Mouse (Mus musculus) liver, embryonic 15.5 days (tissue): Measurements from ENCODE around the gene Hdgf. TPM values are rescaled to one million over a fixed set of nuclear protein-coding genes. Genes with fewer than 3 reads are reported as not detected.

Experiments
- ATAC-seq: fragments of 200-750 bp; cut with Nextera tagmentation; 2 replicates; pipeline ENCODE4 v1.8.0; 2017; ENCODE audit warnings: moderate number of reproducible peaks, mild to moderate bottlenecking, moderate library complexity; ENCODE audit not compliant: insufficient read depth
- H3K27ac ChIP-seq: fragments of 300-500 bp; sonication (generic); replicated peaks from 2 replicates; pipeline ENCODE4 v1.5.1; 2015; ENCODE audit warnings: mild to moderate bottlenecking, inconsistent platforms
- H3K27me3 ChIP-seq: fragments of 300-500 bp; sonication (generic); 2 replicates; pipeline ENCODE4 v1.6.1; 2015; ENCODE audit warnings: mild to moderate bottlenecking, inconsistent platforms
- H3K36me3 ChIP-seq: fragments of 300-500 bp; sonication (generic); replicated peaks from 2 replicates; pipeline ENCODE4 v1.6.1; 2015; ENCODE audit warnings: moderate library complexity, mild to moderate bottlenecking, inconsistent platforms
- H3K4me1 ChIP-seq: fragments of 300-500 bp; sonication (generic); replicated peaks from 2 replicates; pipeline ENCODE4 v1.6.1; 2015; ENCODE audit warnings: inconsistent platforms
- H3K4me2 ChIP-seq: fragments of 300-500 bp; sonication (generic); 2 replicates; pipeline ENCODE4 v1.6.1; 2015; ENCODE audit warnings: moderate library complexity, mild to moderate bottlenecking, inconsistent platforms
- H3K4me3 ChIP-seq: fragments of 300-500 bp; sonication (generic); replicated peaks from 2 replicates; pipeline ENCODE4 v1.5.1; 2015; ENCODE audit warnings: mild to moderate bottlenecking, inconsistent platforms
- H3K9ac ChIP-seq: fragments of 300-500 bp; sonication (generic); 2 replicates; pipeline ENCODE4 v1.6.1; 2015; ENCODE audit warnings: moderate library complexity, mild to moderate bottlenecking, inconsistent platforms
- H3K9me3 ChIP-seq: fragments of 300-500 bp; sonication (generic); replicated peaks from 2 replicates; pipeline ENCODE4 v1.6.1; 2016; ENCODE audit warnings: inconsistent platforms
- WGBS: fragments of 180-500 bp; shearing (Covaris S2); methylation state at CpG from one replicate; pipeline ENCODE4 v1.1.7; 2015; ENCODE audit warnings: mixed read lengths; ENCODE audit not compliant: insufficient replicate concordance; 5-methylcytosine and 5-hydroxymethylcytosine counted together
- polyA plus RNA-seq: library from polyadenylated mRNA; unstranded; fragments of >200 nt; fragmentation: Nextera tagmentation; extraction: Ambion mirVana; gene quantifications from 2 replicates; pipeline ENCODE4 v1.2.1, GENCODE M21; 2015

Hdgf gene
- polyA plus RNA-seq, 1 experiment from 2014 or later = 213 TPM

DNA sequence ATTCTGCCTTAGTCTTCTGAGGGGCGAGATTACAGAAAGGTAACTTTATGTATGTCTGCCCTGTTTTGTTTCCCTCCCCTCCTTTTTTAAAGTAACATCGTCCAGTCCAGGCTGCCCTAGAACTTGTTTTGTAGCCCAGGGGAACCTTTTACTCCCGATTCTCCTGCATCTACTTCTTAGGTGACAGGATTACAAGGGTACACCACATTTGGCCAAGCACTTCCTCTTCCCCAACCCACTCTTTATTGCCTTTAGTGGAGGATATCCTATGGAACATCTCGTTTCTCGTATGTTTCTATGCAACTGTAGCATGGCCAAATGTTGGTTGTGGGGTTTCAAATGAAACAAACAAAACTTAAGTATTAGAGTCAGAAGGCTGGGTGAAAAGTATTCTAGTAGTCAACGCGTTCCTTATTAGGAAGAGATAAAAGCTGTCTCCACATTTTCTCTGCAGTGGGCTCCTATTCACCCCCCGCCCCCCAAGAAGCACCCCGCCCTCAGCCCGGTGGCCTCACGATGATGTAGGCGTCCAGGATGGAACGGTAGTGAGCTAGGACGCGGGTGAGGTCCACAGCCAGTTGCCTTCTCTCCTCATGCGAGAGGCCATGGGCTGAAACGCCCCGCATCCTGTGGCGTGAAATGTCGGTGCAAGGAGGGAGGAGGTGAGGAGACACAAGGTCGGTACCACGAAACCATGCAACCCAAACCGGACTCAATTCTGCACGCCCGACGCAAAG lies 23.4 kb downstream of the Hdgf start:
- ATAC-seq = peak; percentile 47
- WGBS = 3% methylated on average over 26 of the region's 26 CpGs
- Histone ChIP-seq H3K4me2 (peak overlapping the region; percentile 87), H3K4me3 (peak overlapping the region; percentile 86), H3K27me3 (no peaks in the 10 kb centered on the region), H3K4me1 (peaks cover 41% of the 10 kb centered on the region), H3K9me3 (no peaks in the 10 kb centered on the region), H3K36me3 (peaks cover 63% of the 10 kb centered on the region), H3K9ac (peak overlapping the region; percentile 79), H3K27ac (peak overlapping the region; percentile 89)

DNA sequence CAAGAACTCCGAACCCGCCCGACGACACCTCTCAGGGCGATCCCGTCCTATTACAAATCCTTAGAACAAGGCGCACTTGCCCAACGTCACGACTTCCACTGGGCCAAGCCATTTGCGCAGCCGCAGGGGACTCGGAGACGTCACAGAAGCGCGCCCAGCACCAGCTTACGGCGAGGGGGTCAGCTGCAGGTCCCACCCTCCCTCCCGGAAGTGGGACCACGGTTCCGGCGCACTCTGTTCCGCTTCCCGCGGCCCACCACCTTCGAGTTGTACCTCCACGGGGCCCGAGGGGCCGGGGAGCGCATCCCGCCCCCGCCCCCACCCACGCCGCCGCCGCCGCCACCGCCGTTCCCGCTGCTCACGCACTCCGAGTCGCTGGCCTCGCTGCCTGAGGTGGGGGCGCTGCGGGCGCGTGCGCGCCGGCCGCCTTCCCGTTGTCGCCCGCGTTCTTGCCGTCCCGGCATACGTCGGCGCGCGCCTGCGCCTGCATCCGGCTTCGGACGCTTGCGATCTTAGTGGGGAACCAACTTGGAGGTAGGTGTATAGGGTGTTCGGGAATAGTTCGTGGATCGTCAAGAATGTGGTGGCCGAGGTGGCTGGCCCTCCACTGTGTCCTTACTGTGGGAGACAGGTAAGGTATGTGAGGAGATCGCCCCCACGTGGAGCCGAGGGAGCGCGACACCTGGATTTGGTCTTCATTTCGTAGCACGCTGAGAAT lies 24.1 kb downstream of the Hdgf start, which contains the start of the genes Isg20l2 and Rrnad1:
TSS of gene Isg20l2 (plus strand) at position 237 of the 718 bp plus-strand sequence.
TSS of gene Rrnad1 (minus strand) at position 640 of the 718 bp plus-strand sequence.
- Histone ChIP-seq H3K27ac (peak within 1 kb of the TSS; percentile 89), H3K9me3 (no peaks in the 10 kb centered on the region), H3K4me2 (peak within 1 kb of the TSS; percentile 87), H3K9ac (peak within 1 kb of the TSS; percentile 79), H3K4me3 (peak within 1 kb of the TSS; percentile 86), H3K27me3 (no peaks in the 10 kb centered on the region), H3K4me1 (peaks cover 48% of the 10 kb centered on the region), H3K36me3 (peaks cover 63% of the 10 kb centered on the region)
- ATAC-seq = peak; percentile 92
- under 1% methylated on average over 78 of the region's 78 CpGs for WGBS

DNA sequence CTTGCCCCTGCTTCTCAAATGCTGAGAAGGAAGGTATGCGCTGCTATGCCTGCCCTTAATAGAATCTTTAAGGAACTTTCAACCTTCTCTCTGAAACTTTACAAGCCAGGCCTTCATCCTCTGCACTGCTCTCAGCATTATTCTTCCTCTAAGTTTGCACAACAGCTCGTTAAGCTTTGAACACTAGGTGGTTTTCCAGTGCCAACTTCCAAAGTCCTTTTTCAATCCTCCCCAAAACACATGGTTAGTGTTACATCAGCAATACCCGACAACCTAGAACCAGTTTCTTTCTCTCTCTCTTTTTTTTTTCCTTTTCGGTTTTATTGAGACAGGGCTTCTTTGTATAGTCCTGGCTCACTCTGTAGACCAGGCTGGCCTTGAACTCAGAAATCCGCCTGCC lies 27.9 kb downstream of the Hdgf start:
- Histone ChIP-seq H3K4me1 (peaks cover 49% of the 10 kb centered on the region), H3K9ac (no peak overlapping the region), H3K9me3 (no peaks in the 10 kb centered on the region), H3K4me3 (no peak overlapping the region), H3K4me2 (no peak overlapping the region), H3K36me3 (peaks cover 71% of the 10 kb centered on the region), H3K27ac (no peak overlapping the region), H3K27me3 (no peaks in the 10 kb centered on the region)
- ATAC-seq = no peak
- WGBS = 71% methylated on average over 5 of the region's 5 CpGs

- no peak for ATAC-seq
- Histone ChIP-seq H3K4me3 (no peak overlapping the region), H3K4me2 (no peak overlapping the region), H3K27ac (no peak overlapping the region), H3K36me3 (peaks cover 76% of the 10 kb centered on the region), H3K9ac (no peak overlapping the region), H3K4me1 (peaks cover 44% of the 10 kb centered on the region), H3K9me3 (no peaks in the 10 kb centered on the region), H3K27me3 (no peaks in the 10 kb centered on the region)
- WGBS = 75% methylated on average over 4 of the region's 4 CpGs
Measured at GRCm38 (mm10) chr3:87934501-87934900, 28.4 kb downstream of the Hdgf start.

GRCm38 (mm10) chr3:87935201-87935600 lies 29.1 kb downstream of the Hdgf start:
- WGBS = 70% methylated on average over 4 of the region's 4 CpGs
- Histone ChIP-seq H3K4me1 (peaks cover 43% of the 10 kb centered on the region), H3K27ac (no peak overlapping the region), H3K4me3 (no peak overlapping the region), H3K9ac (no peak overlapping the region), H3K4me2 (no peak overlapping the region), H3K27me3 (no peaks in the 10 kb centered on the region), H3K36me3 (peaks cover 83% of the 10 kb centered on the region), H3K9me3 (no peaks in the 10 kb centered on the region)
- ATAC-seq = no peak

- Histone ChIP-seq H3K27ac (no peak overlapping the region), H3K9me3 (no peaks in the 10 kb centered on the region), H3K9ac (no peak overlapping the region), H3K4me2 (no peak overlapping the region), H3K27me3 (no peaks in the 10 kb centered on the region), H3K36me3 (peaks cover 88% of the 10 kb centered on the region), H3K4me3 (no peak overlapping the region), H3K4me1 (peaks cover 42% of the 10 kb centered on the region)
- WGBS = 95% methylated on average over 2 of the region's 2 CpGs
- ATAC-seq = no peak
Measured at GRCm38 (mm10) chr3:87935776-87936175, 29.7 kb downstream of the Hdgf start.

- Histone ChIP-seq H3K4me1 (peaks cover 6% of the 10 kb centered on the region; the same call in 1 of the 2 replicates), H3K36me3 (peaks cover 77% of the 10 kb centered on the region), H3K27ac (no peak overlapping the region), H3K4me3 (no peak overlapping the region), H3K27me3 (peaks cover 15% of the 10 kb centered on the region), H3K4me2 (no peak overlapping the region), H3K9ac (no peak overlapping the region), H3K9me3 (no peaks in the 10 kb centered on the region)
- ATAC-seq = no peak
- 84% methylated on average over 5 of the region's 5 CpGs for WGBS
Measured at GRCm38 (mm10) chr3:87940611-87941010, 34.5 kb downstream of the Hdgf start.

GRCm38 (mm10) chr3:87942471-87942870 lies 36.4 kb downstream of the Hdgf start:
- H3K27ac ChIP-seq = no peak overlapping the region
- H3K4me3 ChIP-seq = no peak overlapping the region
- no peak overlapping the region for H3K9ac ChIP-seq
- H3K4me2 ChIP-seq = no peak overlapping the region
- ATAC-seq = no peak
- 84% methylated on average over 2 of the region's 2 CpGs for WGBS
- H3K4me1 ChIP-seq = peaks cover 6% of the 10 kb centered on the region; the same call in 1 of the 2 replicates
- H3K27me3 ChIP-seq = peaks cover 33% of the 10 kb centered on the region
- H3K36me3 ChIP-seq = peaks cover 60% of the 10 kb centered on the region
- H3K9me3 ChIP-seq = no peaks in the 10 kb centered on the region

- no peak for ATAC-seq
- no peak overlapping the region for H3K4me3 ChIP-seq
- WGBS = 70% methylated on average over 7 of the region's 7 CpGs
- no peak overlapping the region for H3K4me2 ChIP-seq
- peaks cover 17% of the 10 kb centered on the region for H3K4me1 ChIP-seq
- H3K9ac ChIP-seq = no peak overlapping the region
- no peak overlapping the region for H3K27ac ChIP-seq
- H3K27me3 ChIP-seq = peaks cover 44% of the 10 kb centered on the region
- H3K9me3 ChIP-seq = no peaks in the 10 kb centered on the region
- peaks cover 48% of the 10 kb centered on the region for H3K36me3 ChIP-seq
Measured at GRCm38 (mm10) chr3:87943586-87943985, 37.5 kb downstream of the Hdgf start.

GRCm38 (mm10) chr3:87944838-87945600 lies 38.9 kb downstream of the Hdgf start:
- Histone ChIP-seq H3K36me3 (peaks cover 34% of the 10 kb centered on the region), H3K27me3 (peaks cover 59% of the 10 kb centered on the region), H3K9ac (no peak overlapping the region), H3K9me3 (no peaks in the 10 kb centered on the region), H3K27ac (no peak overlapping the region), H3K4me1 (peaks cover 23% of the 10 kb centered on the region), H3K4me3 (no peak overlapping the region), H3K4me2 (no peak overlapping the region)
- no peak for ATAC-seq
- 37% methylated on average over 4 of the region's 4 CpGs for WGBS
